Mouse (Mus musculus) left cerebral cortex, postnatal 25 days (tissue): ENCODE results near the gene Dis3l. TPM values are rescaled to one million over a fixed set of nuclear protein-coding genes. Genes with fewer than 3 reads are reported as not detected.
"Not testable (repeated sequence)": the region's sequence is repeated elsewhere in the genome, so short reads cannot be mapped to it uniquely, and the experiment has no call there.

Experiments used
- DNase-seq, 2 experiments: peaks; one replicate each; pipeline ENCODE4 v3.0.0; 2022; ENCODE audit warnings: low spot score in 2 of 2, mixed read lengths in 1 of 2
- intact Hi-C: fragments of 180-260 bp; cut with DNase I; formaldehyde crosslinking; loops from one replicate; pipeline ENCODE4 v1.15.1; 2025
- total RNA-seq, 2 experiments: library from RNA; stranded (reverse); gene quantifications; 2 replicates each; pipeline ENCODE4 v1.2.3; 2021

The Dis3l gene
- total RNA-seq, 2 experiments from 2014 or later, result 27.7 to 31.1 TPM

GRCm38 (mm10) chr9:64339361-64339760 lies 1.7 kb downstream of the Dis3l start:
- no peak for DNase-seq
- intact Hi-C loops, result no loop called here

GRCm38 (mm10) chr9:64335825-64336224 lies 5.3 kb downstream of the Dis3l start:
- intact Hi-C loops, result no loop called here
- DNase-seq, result no peak

GRCm38 (mm10) chr9:64323976-64324375 lies 17.1 kb downstream of the Dis3l start:
- DNase-seq, result no peak
- intact Hi-C loops, result no loop called here

- intact Hi-C loops, result no loop called here
- no peak for DNase-seq
Observed at GRCm38 (mm10) chr9:64316986-64317385, 24.1 kb downstream of the Dis3l start.

- no peak for DNase-seq
- intact Hi-C loops, result no loop called here
Observed at GRCm38 (mm10) chr9:64314696-64315095, 26.4 kb downstream of the Dis3l start.

- DNase-seq, result no peak
- intact Hi-C loops, result no loop called here
Observed at GRCm38 (mm10) chr9:64312128-64312527, 29.0 kb downstream of the Dis3l start.

- intact Hi-C loops, result no loop called here
- no peak for DNase-seq
Observed at GRCm38 (mm10) chr9:64310996-64311785, 29.9 kb downstream of the Dis3l start.

GRCm38 (mm10) chr9:64306476-64307312 lies 34.4 kb downstream of the Dis3l start:
- intact Hi-C loops, result no loop called here

GRCm38 (mm10) chr9:64303086-64303485 lies 38.0 kb downstream of the Dis3l start:
- DNase-seq, intact Hi-C loops: not testable (repeated sequence)

More at GRCm38 (mm10) chr9:64306476-64307312, 34.4 kb downstream of the Dis3l start:
- peak in 1 of 2 experiments; percentile 10 for DNase-seq

GRCm38 (mm10) chr9:64282404-64282987 lies 58.6 kb downstream of the Dis3l start:
- intact Hi-C loops, result loop anchor here (5.0 kb wide), 1 partner anchor 680 kb away; the partner anchor contains the start of gene Ints14
- DNase-seq, result no peak

- intact Hi-C loops, result loop anchor here (5.0 kb wide), 1 partner anchor 681 kb away; the partner anchor contains the start of gene Ints14
- DNase-seq, result no peak
Observed at GRCm38 (mm10) chr9:64281781-64282178, 59.3 kb downstream of the Dis3l start.

- intact Hi-C loops, result loop anchor here (5.0 kb wide), 1 partner anchor 681 kb away; the partner anchor contains the start of gene Ints14
- DNase-seq, result peak; percentile 93 to 95
Observed at GRCm38 (mm10) chr9:64281105-64281780, 59.8 kb downstream of the Dis3l start, which contains the start of gene Tipin. TSS of gene Tipin (plus strand) at chr9:64281581.

GRCm38 (mm10) chr9:64278665-64279310 lies 62.3 kb downstream of the Dis3l start:
- no peak for DNase-seq
- intact Hi-C loops, result no loop called here

- intact Hi-C loops, result no loop called here
- DNase-seq, result peak; percentile 47 to 61
Observed at GRCm38 (mm10) chr9:64277706-64278105, 63.4 kb downstream of the Dis3l start.

GRCm38 (mm10) chr9:64274919-64275318 lies 66.2 kb downstream of the Dis3l start:
- intact Hi-C loops, result loop anchor here (5.0 kb wide), 1 partner anchor 98 kb away; the partner anchor contains the start of gene Snapc5
- DNase-seq, result no peak

GRCm38 (mm10) chr9:64274291-64274690 lies 66.8 kb downstream of the Dis3l start:
- intact Hi-C loops, result loop anchor here (5.0 kb wide), 1 partner anchor 97 kb away; the partner anchor contains the start of gene Snapc5
- DNase-seq, result no peak

GRCm38 (mm10) chr9:64273757-64274156 lies 67.3 kb downstream of the Dis3l start:
- intact Hi-C loops, result loop anchor here (2.0 to 5.0 kb wide), 2 partner anchors 96 to 135 kb away; partner anchors contain the start of gene Snapc5
- DNase-seq, result peak in 1 of 2 experiments; percentile 80

- DNase-seq, result peak; percentile 61 to 76
- intact Hi-C loops, result loop anchor here (2.0 to 5.0 kb wide), 2 partner anchors 95 to 134 kb away; partner anchors contain the start of gene Snapc5
Observed at GRCm38 (mm10) chr9:64272611-64273010, 68.5 kb downstream of the Dis3l start.
